Mouse (Mus musculus) midbrain, postnatal 0 days (tissue): ENCODE measurements at regions not wholly inside any gene's neighbourhood (a gene's known extent, or its start where the extent isn't known, plus 50 kb on each side); places are given as distances from the start of the nearest gene placed in this dataset.

Source experiments
- ATAC-seq: fragments of 200-750 bp; cut with Nextera tagmentation; 2 replicates; pipeline ENCODE4 v1.8.0; 2017; ENCODE audit warnings: moderate number of reproducible peaks, mild to moderate bottlenecking, moderate TSS enrichment, moderate library complexity; ENCODE audit not compliant: low FRiP score
- DNase-seq: peaks from one replicate; pipeline ENCODE4 v3.0.0-alpha.2; 2015; ENCODE audit warnings: low spot score
- H3K27ac ChIP-seq: fragments of 300-500 bp; sonication (generic); 2 replicates; pipeline ENCODE4 v1.5.1; 2014; ENCODE audit warnings: low read depth, mild to moderate bottlenecking, low read length, mixed read lengths
- H3K27me3 ChIP-seq: fragments of 300-500 bp; sonication (generic); 2 replicates; pipeline ENCODE4 v1.6.1; 2014; ENCODE audit warnings: low read length, control low read depth, mixed read lengths; ENCODE audit not compliant: insufficient read depth
- H3K36me3 ChIP-seq: fragments of 300-500 bp; sonication (generic); 2 replicates; pipeline ENCODE4 v1.6.1; 2014; ENCODE audit warnings: low read length, control low read depth, mixed read lengths; ENCODE audit not compliant: insufficient read depth
- H3K4me1 ChIP-seq: fragments of 300-500 bp; sonication (generic); 2 replicates; pipeline ENCODE4 v1.6.1; 2014; ENCODE audit warnings: mild to moderate bottlenecking, control low read depth, antibody characterized with exemption, low read length, mixed read lengths; ENCODE audit not compliant: insufficient read depth
- H3K4me2 ChIP-seq: fragments of 300-500 bp; sonication (generic); 2 replicates; pipeline ENCODE4 v1.6.1; 2014; ENCODE audit warnings: low read depth, mild to moderate bottlenecking, low read length, mixed read lengths; ENCODE audit not compliant: poor library complexity, severe bottlenecking
- H3K4me3 ChIP-seq: fragments of 300-500 bp; sonication (generic); 2 replicates; pipeline ENCODE4 v1.5.1; 2014; ENCODE audit warnings: low read depth, mild to moderate bottlenecking, low read length, moderate library complexity
- H3K9ac ChIP-seq: fragments of 300-500 bp; sonication (generic); replicated peaks from 2 replicates; pipeline ENCODE4 v1.6.1; 2014; ENCODE audit warnings: mild to moderate bottlenecking, low read length, moderate library complexity, mixed read lengths; ENCODE audit not compliant: poor library complexity, severe bottlenecking
- H3K9me3 ChIP-seq: fragments of 300-500 bp; sonication (generic); 2 replicates; pipeline ENCODE4 v1.6.1; 2016; ENCODE audit warnings: low read length, control low read depth
- CTCF ChIP-seq: IDR thresholded peaks from 2 replicates; pipeline ENCODE4 v1.5.1; 2016; ENCODE audit warnings: antibody characterized with exemption, mild to moderate bottlenecking
- WGBS: fragments of 180-500 bp; shearing (Covaris S2); extraction: QIAGEN DNeasy Blood & Tissue Kit; methylation state at CpG from one replicate; pipeline ENCODE4 v1.1.7; 2014; 5-methylcytosine and 5-hydroxymethylcytosine counted together

GRCm38 (mm10) chr10:119395048-119395447 is 58.6 kb upstream of the Grip1 start:
- 58% methylated on average over 5 of the region's 5 CpGs for WGBS

GRCm38 (mm10) chr10:119387924-119388323 is 65.7 kb upstream of the Grip1 start:
- Histone ChIP-seq H3K36me3 (no peaks in the 10 kb centered on the region), H3K9me3 (no peaks in the 10 kb centered on the region), H3K4me1 (no peaks in the 10 kb centered on the region), H3K9ac (no peak overlapping the region), H3K27me3 (no peaks in the 10 kb centered on the region), H3K4me2 (no peak overlapping the region), H3K4me3 (no peak overlapping the region), H3K27ac (no peak overlapping the region)
- DNase-seq, result no peak
- no peak for TF ChIP-seq CTCF
- ATAC-seq, result no peak
- WGBS, result 88% methylated on average over 3 of the region's 3 CpGs

More at GRCm38 (mm10) chr10:119395048-119395447, 58.6 kb upstream of the Grip1 start:
- Histone ChIP-seq H3K4me3 (no peak overlapping the region), H3K27me3 (no peaks in the 10 kb centered on the region), H3K4me1 (no peaks in the 10 kb centered on the region), H3K9ac (no peak overlapping the region), H3K27ac (no peak overlapping the region), H3K36me3 (no peaks in the 10 kb centered on the region), H3K9me3 (no peaks in the 10 kb centered on the region), H3K4me2 (no peak overlapping the region)
- DNase-seq, result no peak
- no peak for TF ChIP-seq CTCF
- ATAC-seq, result no peak

- no peak overlapping the region for H3K4me2 ChIP-seq
- ATAC-seq (no peak), DNase-seq (no peak)
- TF ChIP-seq CTCF, result no peak
- H3K9me3 ChIP-seq, result no peaks in the 10 kb centered on the region
- H3K27ac ChIP-seq, result no peak overlapping the region
- H3K36me3 ChIP-seq, result no peaks in the 10 kb centered on the region
- no peaks in the 10 kb centered on the region for H3K27me3 ChIP-seq
- no peaks in the 10 kb centered on the region for H3K4me1 ChIP-seq
- no peak overlapping the region for H3K4me3 ChIP-seq
- WGBS, result 95% methylated on average over 11 of the region's 11 CpGs
- no peak overlapping the region for H3K9ac ChIP-seq
Observed at GRCm38 (mm10) chr10:119382257-119382656, 71.4 kb upstream of the Grip1 start.

- Histone ChIP-seq H3K27me3 (no peaks in the 10 kb centered on the region), H3K4me2 (no peak overlapping the region), H3K9ac (no peak overlapping the region), H3K27ac (no peak overlapping the region), H3K4me3 (no peak overlapping the region), H3K9me3 (no peaks in the 10 kb centered on the region), H3K36me3 (no peaks in the 10 kb centered on the region), H3K4me1 (no peaks in the 10 kb centered on the region)
- DNase-seq, result peak; percentile 34
- 57% methylated on average over 5 of the region's 5 CpGs for WGBS
- no peak for TF ChIP-seq CTCF
- ATAC-seq, result no peak
Observed at GRCm38 (mm10) chr10:119368566-119368965, 85.1 kb upstream of the Grip1 start.

- Histone ChIP-seq H3K9ac (no peak overlapping the region), H3K27ac (no peak overlapping the region), H3K4me1 (no peaks in the 10 kb centered on the region), H3K4me3 (no peak overlapping the region), H3K27me3 (no peaks in the 10 kb centered on the region), H3K4me2 (no peak overlapping the region), H3K36me3 (no peaks in the 10 kb centered on the region), H3K9me3 (no peaks in the 10 kb centered on the region)
- DNase-seq (peak; percentile 48), ATAC-seq (no peak)
- 48% methylated on average over 3 of the region's 3 CpGs for WGBS
- TF ChIP-seq CTCF, result peak; percentile 66
Observed at GRCm38 (mm10) chr10:119363616-119364015, 90.0 kb upstream of the Grip1 start.

GRCm38 (mm10) chr10:119358730-119359292 is 94.8 kb upstream of the Grip1 start:
- 57% methylated on average over 7 of the region's 7 CpGs for WGBS
- Histone ChIP-seq H3K9me3 (no peaks in the 10 kb centered on the region), H3K27ac (no peak overlapping the region), H3K9ac (no peak overlapping the region), H3K27me3 (no peaks in the 10 kb centered on the region), H3K36me3 (no peaks in the 10 kb centered on the region), H3K4me2 (no peak overlapping the region), H3K4me1 (no peaks in the 10 kb centered on the region), H3K4me3 (no peak overlapping the region)
- DNase-seq, result peak; percentile 36
- no peak for TF ChIP-seq CTCF
- ATAC-seq, result no peak
